21 mouse cellular contexts compared by ENCODE assay signal in the genomic region with DNA sequence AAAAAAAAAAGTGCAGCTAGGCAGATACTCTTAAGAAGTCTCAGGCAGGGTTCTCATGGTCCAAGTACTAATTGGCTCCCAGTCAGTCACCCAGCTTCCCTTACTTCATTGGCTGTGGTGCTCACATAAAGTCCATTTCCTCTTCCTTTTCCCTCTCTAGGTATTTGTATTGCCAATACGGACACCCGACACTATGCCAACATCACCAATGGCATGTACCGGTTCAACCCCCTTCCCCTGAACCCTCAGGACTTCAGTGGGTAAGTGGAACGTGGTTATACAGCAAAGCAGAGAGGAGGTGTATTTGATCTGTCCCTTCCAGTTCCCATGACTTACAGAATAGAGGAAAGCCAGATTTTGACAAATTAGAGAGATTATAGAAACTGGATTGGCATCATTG. TPM values are rescaled to one million over a fixed set of nuclear protein-coding genes. Genes with fewer than 3 reads are reported as not detected.
DNase-seq lines count a peak whose midpoint lies in the region; ATAC-seq lines count a peak whose summit lies in the region.
"Had no signal": no experiment of that assay in that cellular context is flagged by ENCODE, and none has a peak within 500 bp of the region (broad histone marks: within the 10 kb centered on the region; RNA-seq: fewer than 3 reads in every experiment).

No protein-coding gene starts in this region.

- no peak for ATAC-seq in midbrain, embryonic 11.5 days (ENCODE audit: low FRiP score)
- ATAC-seq in midbrain, embryonic 16.5 days = no peak
- ATAC-seq: activated CD4-positive, CD25-positive, alpha-beta regulatory T cell, adult 4 months; CD4-positive, CD25-positive, alpha-beta regulatory T cell, adult 4 months; Patski had no signal

- no peak overlapping the region for H3K4me3 ChIP-seq in heart, embryonic 10.5 days
- no peak overlapping the region for H3K4me3 ChIP-seq in midbrain, embryonic 11.5 days (ENCODE audit: low read depth, low read length)
- H3K4me3 ChIP-seq in midbrain, embryonic 16.5 days (ENCODE audit: low read depth, low read length) = no peak overlapping the region

- peak; percentile 59 for DNase-seq in heart, adult 11 months
- no peak for DNase-seq in heart, adult 8-10 months (ENCODE audit: low spot score)
- DNase-seq in heart, embryonic 10.5 days (ENCODE audit: low spot score) = peak; percentile 58
- DNase-seq in heart, postnatal 10 days = no peak
- DNase-seq in midbrain, embryonic 11.5 days (ENCODE audit: low spot score, missing footprints) = peak; percentile 57
- DNase-seq: adrenal gland, adult 2 months; adrenal gland, adult 8-10 months; adrenal gland, postnatal 10 days; adrenal gland, postnatal 14 days; adrenal gland, postnatal 25 days; adrenal gland, postnatal 36 days; B cell, adult 2 months; cerebellum, adult 11 months; cerebellum, adult 11-12 months; cerebellum, adult 18-20 months had no signal

- peaks cover 3% of the 10 kb centered on the region; the same call in 1 of the 2 replicates for H3K4me1 ChIP-seq in heart, embryonic 10.5 days
- H3K4me1 ChIP-seq in midbrain, embryonic 11.5 days (ENCODE audit: control insufficient read depth, insufficient read depth, low read length) = no peaks in the 10 kb centered on the region
- H3K4me1 ChIP-seq in midbrain, embryonic 16.5 days (ENCODE audit: control insufficient read depth, insufficient read depth, low read length) = no peaks in the 10 kb centered on the region

- 84% methylated on average over 4 of the region's 4 CpGs for WGBS in heart, embryonic 10.5 days
- 90% methylated on average over 4 of the region's 4 CpGs for WGBS in midbrain, embryonic 11.5 days
- 90% methylated on average over 4 of the region's 4 CpGs for WGBS in midbrain, embryonic 16.5 days

- intact Hi-C loops in heart, postnatal 10 days (cut with DNase I) = no loop called here

- H3K4me2 ChIP-seq in midbrain, embryonic 11.5 days = no peak overlapping the region
- no peak overlapping the region for H3K4me2 ChIP-seq in midbrain, embryonic 16.5 days (ENCODE audit: low read length)

- H3K9me3 ChIP-seq in heart, embryonic 10.5 days = no peaks in the 10 kb centered on the region
- H3K9me3 ChIP-seq in midbrain, embryonic 11.5 days (ENCODE audit: control insufficient read depth, low read length) = no peaks in the 10 kb centered on the region
- H3K9me3 ChIP-seq in midbrain, embryonic 16.5 days (replicated peaks; ENCODE audit: control insufficient read depth, low read length, poor library complexity, severe bottlenecking) = no peaks in the 10 kb centered on the region
- H3K9me3 ChIP-seq: G1E had no signal

- H3K9ac ChIP-seq in midbrain, embryonic 11.5 days (ENCODE audit: low read length) = no peak overlapping the region
- H3K9ac ChIP-seq in midbrain, embryonic 16.5 days (ENCODE audit: low read depth, low read length) = no peak overlapping the region

- H3K27me3 ChIP-seq in heart, embryonic 10.5 days (ENCODE audit: insufficient read depth, poor library complexity, severe bottlenecking) = peaks cover 21% of the 10 kb centered on the region
- H3K27me3 ChIP-seq in midbrain, embryonic 11.5 days (ENCODE audit: control insufficient read depth, insufficient read depth, low read length) = no peaks in the 10 kb centered on the region
- H3K27me3 ChIP-seq in midbrain, embryonic 16.5 days (ENCODE audit: control insufficient read depth, insufficient read depth, low read depth, low read length) = no peaks in the 10 kb centered on the region

- no peak overlapping the region for H3K27ac ChIP-seq in heart, embryonic 10.5 days
- H3K27ac ChIP-seq in midbrain, embryonic 11.5 days (ENCODE audit: low read depth, low read length) = no peak overlapping the region
- H3K27ac ChIP-seq in midbrain, embryonic 16.5 days (ENCODE audit: low read length) = no peak overlapping the region

- H3K36me3 ChIP-seq in heart, embryonic 10.5 days = no peaks in the 10 kb centered on the region
- no peaks in the 10 kb centered on the region for H3K36me3 ChIP-seq in midbrain, embryonic 11.5 days (ENCODE audit: control insufficient read depth, insufficient read depth, low read length)
- H3K36me3 ChIP-seq in midbrain, embryonic 16.5 days (ENCODE audit: control insufficient read depth, insufficient read depth, low read length) = no peaks in the 10 kb centered on the region
- H3K36me3 ChIP-seq: G1E had no signal

RNA-seq across cellular contexts. Expression of a gene that starts 13.6 kb away (rescaled TPM):
- total RNA-seq in heart, adult 8-10 months (2022) = 10 to 100 TPM; 51.3 to 79.6 (median 60.3) TPM
- 8.8 and 9.6 TPM in 2 replicates for polyA plus RNA-seq in heart, embryonic 10.5 days (2016; fragmentation: Nextera tagmentation; extraction: Ambion mirVana)
- total RNA-seq in heart, postnatal 10 days (2021) = 10 to 100 TPM; 27.0 to 28.9 TPM
- polyA plus RNA-seq in midbrain, embryonic 11.5 days (2014; fragmentation: Nextera tagmentation; extraction: Ambion mirVana) = 10.0 and 11.4 TPM in 2 replicates
- 17.7 and 18.2 TPM in 2 replicates for polyA plus RNA-seq in midbrain, embryonic 16.5 days (2015; fragmentation: Nextera tagmentation; extraction: Ambion mirVana)

RNA-seq across cellular contexts. Expression of a gene that starts 16.6 kb away (rescaled TPM):
- 10 to 100 TPM in 1 of 4 experiments, 1 to 10 TPM in 3; 7.1 to 10.1 (median 8.0) TPM for total RNA-seq in heart, adult 8-10 months (2022)
- polyA plus RNA-seq in heart, embryonic 10.5 days (2016; fragmentation: Nextera tagmentation; extraction: Ambion mirVana) = 2.1 and 3.1 TPM in 2 replicates
- total RNA-seq in heart, postnatal 10 days (2021) = 1 to 10 TPM; 3.0 to 4.0 TPM
- 0.82 and 1.5 TPM in 2 replicates for polyA plus RNA-seq in midbrain, embryonic 11.5 days (2014; fragmentation: Nextera tagmentation; extraction: Ambion mirVana)
- polyA plus RNA-seq in midbrain, embryonic 16.5 days (2015; fragmentation: Nextera tagmentation; extraction: Ambion mirVana) = 0.15 and 0.46 TPM in 2 replicates
- total RNA-seq: MEL had no signal
- polyA plus RNA-seq: activated CD4-positive, CD25-positive, alpha-beta regulatory T cell, adult 4 months; G1E; Patski had no signal

RNA-seq across cellular contexts. Expression of a gene that starts 53.3 kb away (rescaled TPM):
- total RNA-seq in heart, adult 8-10 months (2022) = 10 to 100 TPM in 3 of 4 experiments, 1 to 10 TPM in 1; 8.9 to 13.5 (median 10.5) TPM
- polyA plus RNA-seq in heart, embryonic 10.5 days (2016; fragmentation: Nextera tagmentation; extraction: Ambion mirVana) = 10.3 and 11.6 TPM in 2 replicates
- 10 to 100 TPM; 12.3 to 14.2 TPM for total RNA-seq in heart, postnatal 10 days (2021)
- 12.5 and 15.0 TPM in 2 replicates for polyA plus RNA-seq in midbrain, embryonic 11.5 days (2014; fragmentation: Nextera tagmentation; extraction: Ambion mirVana)
- 6.7 and 7.6 TPM in 2 replicates for polyA plus RNA-seq in midbrain, embryonic 16.5 days (2015; fragmentation: Nextera tagmentation; extraction: Ambion mirVana)
- total RNA-seq: G1E had no signal
- polyA plus RNA-seq: G1E had no signal

Comparison
In these comparisons a context has a peak if more than half of its experiments do, and no peak if none do; other contexts are left out.
1. DNase-seq: peak in heart, adult 11 months (single experiment), heart, embryonic 10.5 days (single experiment) and midbrain, embryonic 11.5 days (single experiment); none in heart, adult 8-10 months (single experiment) and heart, postnatal 10 days (0 of 2).